Mouse (Mus musculus) layer of hippocampus, postnatal 14 days (tissue): ENCODE results near the gene 4931422A03Rik. TPM values are rescaled to one million over a fixed set of nuclear protein-coding genes. Genes with fewer than 3 reads are reported as not detected.

Experiments used
- DNase-seq, 2 experiments: peaks; one replicate each; pipeline ENCODE4 v3.0.0; 2021 to 2022; ENCODE audit warnings: low spot score in 2 of 2, mixed read lengths in 1 of 2
- total RNA-seq, 2 experiments: library from RNA; stranded (reverse); gene quantifications; 2 replicates each; pipeline ENCODE4 v1.2.3; 2021

Gene 4931422A03Rik
- total RNA-seq, 2 experiments from 2014 or later: not detected

GRCm38 (mm10) chr2:103970041-103970790 is 57.9 kb downstream of the 4931422A03Rik start:
- DNase-seq: peak in 1 of 2 experiments; percentile 39

- DNase-seq: peak; percentile 43 to 65
These were observed 58.6 kb downstream of the 4931422A03Rik start for GRCm38 (mm10) chr2:103969437-103970040.

GRCm38 (mm10) chr2:103968919-103969436 is 59.2 kb downstream of the 4931422A03Rik start:
- no peak for DNase-seq

- DNase-seq: no peak
These were observed 60.0 kb downstream of the 4931422A03Rik start for GRCm38 (mm10) chr2:103968186-103968585.

GRCm38 (mm10) chr2:103965391-103965790 is 62.8 kb downstream of the 4931422A03Rik start:
- DNase-seq: no peak

GRCm38 (mm10) chr2:103962349-103962748 is 65.8 kb downstream of the 4931422A03Rik start:
- peak in 1 of 2 experiments; percentile 26 for DNase-seq

GRCm38 (mm10) chr2:103959574-103959973 is 68.6 kb downstream of the 4931422A03Rik start:
- no peak for DNase-seq

GRCm38 (mm10) chr2:103959066-103959465 is 69.1 kb downstream of the 4931422A03Rik start:
- no peak for DNase-seq

- no peak for DNase-seq
These were observed 69.5 kb downstream of the 4931422A03Rik start for GRCm38 (mm10) chr2:103958634-103959033.

- no peak for DNase-seq
These were observed 70.3 kb downstream of the 4931422A03Rik start, which contains the start of gene Lmo2 for GRCm38 (mm10) chr2:103957649-103958546. TSS of gene Lmo2 (plus strand) at chr2:103957986.

GRCm38 (mm10) chr2:103956867-103957266 is 71.3 kb downstream of the 4931422A03Rik start:
- DNase-seq: no peak

- no peak for DNase-seq
These were observed 72.4 kb downstream of the 4931422A03Rik start for GRCm38 (mm10) chr2:103955714-103956113.

- DNase-seq: peak; percentile 29 to 54
These were observed 74.9 kb downstream of the 4931422A03Rik start for GRCm38 (mm10) chr2:103953050-103953835.

- no peak for DNase-seq
These were observed 80.0 kb downstream of the 4931422A03Rik start for GRCm38 (mm10) chr2:103947982-103948655.

GRCm38 (mm10) chr2:103946892-103947291 is 81.3 kb downstream of the 4931422A03Rik start:
- no peak for DNase-seq

GRCm38 (mm10) chr2:103945571-103946092 is 82.5 kb downstream of the 4931422A03Rik start:
- DNase-seq: no peak

- no peak for DNase-seq
These were observed 83.3 kb downstream of the 4931422A03Rik start for GRCm38 (mm10) chr2:103944859-103945258.

- no peak for DNase-seq
These were observed 87.1 kb downstream of the 4931422A03Rik start for GRCm38 (mm10) chr2:103941085-103941484.

GRCm38 (mm10) chr2:103939003-103939402 is 89.2 kb downstream of the 4931422A03Rik start:
- no peak for DNase-seq
